9 mouse cellular contexts compared by ENCODE assay signal in genomic region chr14:22514362-22515084, GRCm38 (mm10).
DNase-seq lines count a peak whose midpoint lies in the region.
"Had no signal": no experiment of that assay in that cellular context is flagged by ENCODE, and none has a peak within 500 bp of the region (broad histone marks: within the 10 kb centered on the region; RNA-seq: fewer than 3 reads in every experiment).

No protein-coding gene starts in this region.

- peak; percentile 5 to 27 for DNase-seq in cerebellum, postnatal 25 days
- DNase-seq in cerebellum, adult 18-20 months = no peak
- DNase-seq in layer of hippocampus, adult 11-12 months (ENCODE audit: low spot score) = peak; percentile 9
- no peak for DNase-seq in layer of hippocampus, adult 9-10 months (ENCODE audit: low spot score)
- peak; percentile 84 for DNase-seq in adipocyte (ENCODE audit: low spot score)
- peak; percentile 7 to 14 for DNase-seq in layer of hippocampus, adult 8-10 months (ENCODE audit: low spot score in 2 of 2)
- DNase-seq in spleen, adult 12 weeks (ENCODE audit: low spot score) = no peak
- no peak for DNase-seq in embryo, embryonic 10.5 days (ENCODE audit: low spot score)
- DNase-seq: embryo, embryonic 11 days had no signal

Comparison
In these comparisons a context has a peak if more than half of its experiments do, and no peak if none do; other contexts are left out.
1. DNase-seq: peak in cerebellum, postnatal 25 days (2 of 2), layer of hippocampus, adult 11-12 months (single experiment), adipocyte (single experiment) and layer of hippocampus, adult 8-10 months (2 of 2); none in cerebellum, adult 18-20 months (0 of 2), layer of hippocampus, adult 9-10 months (single experiment), spleen, adult 12 weeks (single experiment) and embryo, embryonic 10.5 days (single experiment).